Mouse (Mus musculus): ENCODE data around the gene Taar1. TPM values are rescaled to one million over a fixed set of nuclear protein-coding genes. Genes with fewer than 3 reads are reported as not detected.

Gene Taar1
- polyA plus RNA-seq, 1 experiment from 2014 or later: not detected

- Histone ChIP-seq H3K9me3 (ENCODE audit: control insufficient read depth, low read length) (no peaks in the 10 kb centered on the region), H3K27me3 (replicated peaks; ENCODE audit: control insufficient read depth, insufficient read depth, low read length) (no peaks in the 10 kb centered on the region)
These were observed 2.3 kb downstream of the Taar1 start for GRCm38 (mm10) chr10:23922468-23922867.

GRCm38 (mm10) chr10:23923941-23924340 is 3.8 kb downstream of the Taar1 start:
- no peaks in the 10 kb centered on the region for H3K27me3 ChIP-seq (replicated peaks; ENCODE audit: control insufficient read depth, insufficient read depth, low read length)
- H3K4me1 ChIP-seq (replicated peaks; ENCODE audit: control insufficient read depth, insufficient read depth, low read length): no peaks in the 10 kb centered on the region
- DNase-seq (ENCODE audit: low spot score) (no peak), ATAC-seq (replicated peaks; ENCODE audit: low FRiP score, low TSS enrichment, low read depth) (no peak)
- 88% methylated on average over 2 of the region's 2 CpGs for WGBS
- no peaks in the 10 kb centered on the region for H3K9me3 ChIP-seq (ENCODE audit: control insufficient read depth, low read length)
- H3K4me3 ChIP-seq (ENCODE audit: low read depth, low read length): no peak overlapping the region
- H3K27ac ChIP-seq (ENCODE audit: low read depth): no peak overlapping the region
- H3K36me3 ChIP-seq (ENCODE audit: control insufficient read depth, insufficient read depth, low read length): no peaks in the 10 kb centered on the region
- no peak overlapping the region for H3K9ac ChIP-seq (ENCODE audit: low read length)
- no peak overlapping the region for H3K4me2 ChIP-seq (ENCODE audit: low read length)

More at GRCm38 (mm10) chr10:23922468-23922867, 2.3 kb downstream of the Taar1 start:
- Histone ChIP-seq H3K36me3 (ENCODE audit: control insufficient read depth, insufficient read depth, low read length) (no peaks in the 10 kb centered on the region), H3K4me2 (ENCODE audit: low read length) (no peak overlapping the region), H3K27ac (ENCODE audit: low read depth) (no peak overlapping the region), H3K9ac (ENCODE audit: low read length) (no peak overlapping the region), H3K4me3 (ENCODE audit: low read depth, low read length) (no peak overlapping the region), H3K4me1 (replicated peaks; ENCODE audit: control insufficient read depth, insufficient read depth, low read length) (no peaks in the 10 kb centered on the region)
- WGBS: 41% methylated on average over 3 of the region's 3 CpGs
- DNase-seq (ENCODE audit: low spot score) (no peak), ATAC-seq (replicated peaks; ENCODE audit: low FRiP score, low TSS enrichment, low read depth) (no peak)

GRCm38 (mm10) chr10:23937613-23938012 is 17.5 kb downstream of the Taar1 start:
- no peak overlapping the region for H3K4me2 ChIP-seq (ENCODE audit: low read length)
- no peak for DNase-seq (ENCODE audit: low spot score)
- no peak overlapping the region for H3K27ac ChIP-seq (ENCODE audit: low read depth)
- no peak overlapping the region for H3K4me3 ChIP-seq (ENCODE audit: low read depth, low read length)
- no peaks in the 10 kb centered on the region for H3K9me3 ChIP-seq (ENCODE audit: control insufficient read depth, low read length)
- ATAC-seq (replicated peaks; ENCODE audit: low FRiP score, low TSS enrichment, low read depth): no peak
- no peaks in the 10 kb centered on the region for H3K36me3 ChIP-seq (ENCODE audit: control insufficient read depth, insufficient read depth, low read length)
- 48% methylated on average over 4 of the region's 4 CpGs for WGBS
- H3K27me3 ChIP-seq (replicated peaks; ENCODE audit: control insufficient read depth, insufficient read depth, low read length): no peaks in the 10 kb centered on the region
- H3K4me1 ChIP-seq (replicated peaks; ENCODE audit: control insufficient read depth, insufficient read depth, low read length): no peaks in the 10 kb centered on the region
- H3K9ac ChIP-seq (ENCODE audit: low read length): no peak overlapping the region

GRCm38 (mm10) chr10:23938312-23938711 is 18.2 kb downstream of the Taar1 start, which contains the start of gene Taar2:
Gene Taar2 (plus strand): TSS chr10:23938572.
- no peak within 1 kb of the TSS for H3K4me2 ChIP-seq (ENCODE audit: low read length)
- H3K36me3 ChIP-seq (ENCODE audit: control insufficient read depth, insufficient read depth, low read length): no peaks in the 10 kb centered on the region
- no peak within 1 kb of the TSS for H3K27ac ChIP-seq (ENCODE audit: low read depth)
- no peak for ATAC-seq (replicated peaks; ENCODE audit: low FRiP score, low TSS enrichment, low read depth)
- H3K4me3 ChIP-seq (ENCODE audit: low read depth, low read length): no peak within 1 kb of the TSS
- WGBS: 55% methylated on average over 6 of the region's 6 CpGs
- no peaks in the 10 kb centered on the region for H3K9me3 ChIP-seq (ENCODE audit: control insufficient read depth, low read length)
- DNase-seq (ENCODE audit: low spot score): no peak
- no peaks in the 10 kb centered on the region for H3K4me1 ChIP-seq (replicated peaks; ENCODE audit: control insufficient read depth, insufficient read depth, low read length)
- no peaks in the 10 kb centered on the region for H3K27me3 ChIP-seq (replicated peaks; ENCODE audit: control insufficient read depth, insufficient read depth, low read length)
- no peak within 1 kb of the TSS for H3K9ac ChIP-seq (ENCODE audit: low read length)

- 73% methylated on average over 5 of the region's 5 CpGs for WGBS
- Histone ChIP-seq H3K36me3 (ENCODE audit: control insufficient read depth, insufficient read depth, low read length) (no peaks in the 10 kb centered on the region), H3K9ac (ENCODE audit: low read length) (no peak overlapping the region), H3K4me2 (ENCODE audit: low read length) (no peak overlapping the region), H3K4me1 (replicated peaks; ENCODE audit: control insufficient read depth, insufficient read depth, low read length) (no peaks in the 10 kb centered on the region), H3K9me3 (ENCODE audit: control insufficient read depth, low read length) (no peaks in the 10 kb centered on the region), H3K27ac (ENCODE audit: low read depth) (no peak overlapping the region), H3K4me3 (ENCODE audit: low read depth, low read length) (no peak overlapping the region), H3K27me3 (replicated peaks; ENCODE audit: control insufficient read depth, insufficient read depth, low read length) (no peaks in the 10 kb centered on the region)
- ATAC-seq (replicated peaks; ENCODE audit: low FRiP score, low TSS enrichment, low read depth) (no peak), DNase-seq (ENCODE audit: low spot score) (no peak)
These were observed 22.3 kb downstream of the Taar1 start for GRCm38 (mm10) chr10:23942465-23942864.

GRCm38 (mm10) chr10:23948026-23948425 is 27.9 kb downstream of the Taar1 start:
- H3K27me3 ChIP-seq (replicated peaks; ENCODE audit: control insufficient read depth, insufficient read depth, low read length): no peaks in the 10 kb centered on the region
- no peaks in the 10 kb centered on the region for H3K36me3 ChIP-seq (ENCODE audit: control insufficient read depth, insufficient read depth, low read length)
- H3K4me1 ChIP-seq (replicated peaks; ENCODE audit: control insufficient read depth, insufficient read depth, low read length): no peaks in the 10 kb centered on the region
- no peak overlapping the region for H3K4me2 ChIP-seq (ENCODE audit: low read length)
- ATAC-seq (replicated peaks; ENCODE audit: low FRiP score, low TSS enrichment, low read depth) (no peak), DNase-seq (ENCODE audit: low spot score) (no peak)
- 56% methylated on average over 7 of the region's 7 CpGs for WGBS
- no peaks in the 10 kb centered on the region for H3K9me3 ChIP-seq (ENCODE audit: control insufficient read depth, low read length)
- H3K4me3 ChIP-seq (ENCODE audit: low read depth, low read length): no peak overlapping the region
- H3K9ac ChIP-seq (ENCODE audit: low read length): no peak overlapping the region
- no peak overlapping the region for H3K27ac ChIP-seq (ENCODE audit: low read depth)

GRCm38 (mm10) chr10:23949508-23950005 is 29.4 kb downstream of the Taar1 start, which contains the start of gene Taar3:
Gene Taar3 (plus strand): TSS chr10:23949558.
- Histone ChIP-seq H3K27me3 (replicated peaks; ENCODE audit: control insufficient read depth, insufficient read depth, low read length) (no peaks in the 10 kb centered on the region), H3K36me3 (ENCODE audit: control insufficient read depth, insufficient read depth, low read length) (no peaks in the 10 kb centered on the region), H3K4me1 (replicated peaks; ENCODE audit: control insufficient read depth, insufficient read depth, low read length) (no peaks in the 10 kb centered on the region), H3K9me3 (ENCODE audit: control insufficient read depth, low read length) (no peaks in the 10 kb centered on the region), H3K4me2 (ENCODE audit: low read length) (no peak within 1 kb of the TSS), H3K9ac (ENCODE audit: low read length) (no peak within 1 kb of the TSS), H3K27ac (ENCODE audit: low read depth) (no peak within 1 kb of the TSS), H3K4me3 (ENCODE audit: low read depth, low read length) (no peak within 1 kb of the TSS)
- ATAC-seq (replicated peaks; ENCODE audit: low FRiP score, low TSS enrichment, low read depth) (no peak), DNase-seq (ENCODE audit: low spot score) (no peak)
- 89% methylated on average over 16 of the region's 16 CpGs for WGBS

- 84% methylated on average over 6 of the region's 6 CpGs for WGBS
These were observed 31.6 kb downstream of the Taar1 start for GRCm38 (mm10) chr10:23951714-23952113.

GRCm38 (mm10) chr10:23959071-23959470 is 38.9 kb downstream of the Taar1 start:
- DNase-seq (ENCODE audit: low spot score) (no peak), ATAC-seq (replicated peaks; ENCODE audit: low FRiP score, low TSS enrichment, low read depth) (no peak)
- 48% methylated on average over 3 of the region's 3 CpGs for WGBS
- no peaks in the 10 kb centered on the region for H3K9me3 ChIP-seq (ENCODE audit: control insufficient read depth, low read length)
- no peak overlapping the region for H3K9ac ChIP-seq (ENCODE audit: low read length)
- H3K36me3 ChIP-seq (ENCODE audit: control insufficient read depth, insufficient read depth, low read length): no peaks in the 10 kb centered on the region
- no peaks in the 10 kb centered on the region for H3K27me3 ChIP-seq (replicated peaks; ENCODE audit: control insufficient read depth, insufficient read depth, low read length)
- no peak overlapping the region for H3K27ac ChIP-seq (ENCODE audit: low read depth)
- no peak overlapping the region for H3K4me2 ChIP-seq (ENCODE audit: low read length)
- H3K4me1 ChIP-seq (replicated peaks; ENCODE audit: control insufficient read depth, insufficient read depth, low read length): no peaks in the 10 kb centered on the region
- H3K4me3 ChIP-seq (ENCODE audit: low read depth, low read length): no peak overlapping the region

More at GRCm38 (mm10) chr10:23951714-23952113, 31.6 kb downstream of the Taar1 start:
- DNase-seq (ENCODE audit: low spot score): no peak
- Histone ChIP-seq H3K27me3 (replicated peaks; ENCODE audit: control insufficient read depth, insufficient read depth, low read length) (no peaks in the 10 kb centered on the region), H3K27ac (ENCODE audit: low read depth) (no peak overlapping the region), H3K4me3 (ENCODE audit: low read depth, low read length) (no peak overlapping the region), H3K4me2 (ENCODE audit: low read length) (no peak overlapping the region), H3K9me3 (ENCODE audit: control insufficient read depth, low read length) (no peaks in the 10 kb centered on the region), H3K4me1 (replicated peaks; ENCODE audit: control insufficient read depth, insufficient read depth, low read length) (no peaks in the 10 kb centered on the region), H3K36me3 (ENCODE audit: control insufficient read depth, insufficient read depth, low read length) (no peaks in the 10 kb centered on the region), H3K9ac (ENCODE audit: low read length) (no peak overlapping the region)
- no peak for ATAC-seq (replicated peaks; ENCODE audit: low FRiP score, low TSS enrichment, low read depth)
